Mouse (Mus musculus): ENCODE results near the gene Gm17571. TPM values are rescaled to one million over a fixed set of nuclear protein-coding genes. Genes with fewer than 3 reads are reported as not detected.

Gm17571 gene
- not detected for total RNA-seq (2021)

DNA sequence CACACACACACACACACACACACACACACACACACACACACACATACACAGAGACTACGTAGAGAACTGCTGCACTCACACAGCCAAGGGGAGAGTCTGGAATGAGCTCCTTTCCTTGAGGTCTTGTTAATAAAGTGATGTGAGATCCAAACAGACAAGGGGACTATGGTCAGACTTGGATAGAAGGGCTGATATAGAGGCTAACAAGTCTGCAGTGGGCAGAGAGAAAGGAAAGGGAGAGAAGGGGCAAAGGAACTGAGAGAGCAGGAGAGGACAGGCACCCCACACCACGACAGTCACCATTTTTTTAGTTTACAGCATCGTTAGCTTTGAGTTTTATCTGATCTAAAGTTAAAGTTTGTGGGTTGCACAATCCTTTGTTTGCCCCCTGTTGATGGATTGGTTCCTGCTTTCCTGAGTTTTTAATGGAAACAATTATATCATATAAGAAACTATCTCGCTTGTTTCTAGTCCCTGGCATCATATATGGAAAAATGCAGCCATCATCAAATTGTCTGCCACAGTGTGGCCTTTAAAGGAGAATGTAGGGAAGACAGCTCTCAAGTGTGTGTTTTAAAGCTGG lies at the start of gene Gm17571:
TSS of gene Gm17571 (minus strand) at position 51 of the 583 bp plus-strand sequence.
- DNase-seq = no peak

DNA sequence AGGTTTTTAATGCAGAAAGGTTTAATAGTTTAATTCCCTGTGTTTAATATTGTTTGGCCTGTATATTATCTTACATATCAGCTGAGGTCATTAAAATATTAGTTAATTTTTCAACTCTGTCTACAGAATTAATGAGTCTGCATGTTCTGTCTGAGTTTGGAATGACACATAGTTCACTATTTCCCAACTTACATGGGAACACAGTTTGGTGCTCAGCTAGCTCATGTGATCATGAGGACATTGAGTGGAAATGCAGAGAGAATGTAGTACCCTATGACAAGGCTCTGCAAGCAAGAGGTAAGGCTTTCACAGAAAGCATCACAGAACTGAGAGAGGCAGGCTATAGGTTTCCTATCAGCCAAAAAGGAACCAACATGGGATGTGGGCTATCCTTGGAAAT lies 49.0 kb upstream of the Gm17571 start:
- DNase-seq = no peak

DNA sequence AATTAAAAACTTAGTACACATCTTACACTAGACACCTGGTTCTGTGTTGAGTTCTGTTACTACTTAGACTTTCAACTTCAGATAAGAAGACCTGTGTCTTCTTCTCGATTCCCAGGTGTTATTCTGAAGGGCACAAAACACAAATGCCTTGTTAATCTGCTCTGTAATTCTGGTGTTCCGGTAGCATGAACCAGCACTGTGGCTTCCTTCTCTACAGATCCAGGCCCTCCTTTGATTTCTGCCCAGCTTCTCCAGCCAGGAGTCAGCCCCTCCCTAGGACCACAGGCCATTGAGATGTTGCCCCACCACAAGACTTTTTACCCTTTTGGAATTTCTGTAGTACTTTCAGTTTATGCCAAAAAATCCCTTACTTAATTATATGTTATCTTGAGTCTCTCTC lies 47.2 kb upstream of the Gm17571 start:
- DNase-seq = no peak

GRCm38 (mm10) chr9:13492807-13493206 lies 46.3 kb upstream of the Gm17571 start:
- DNase-seq = no peak

DNA sequence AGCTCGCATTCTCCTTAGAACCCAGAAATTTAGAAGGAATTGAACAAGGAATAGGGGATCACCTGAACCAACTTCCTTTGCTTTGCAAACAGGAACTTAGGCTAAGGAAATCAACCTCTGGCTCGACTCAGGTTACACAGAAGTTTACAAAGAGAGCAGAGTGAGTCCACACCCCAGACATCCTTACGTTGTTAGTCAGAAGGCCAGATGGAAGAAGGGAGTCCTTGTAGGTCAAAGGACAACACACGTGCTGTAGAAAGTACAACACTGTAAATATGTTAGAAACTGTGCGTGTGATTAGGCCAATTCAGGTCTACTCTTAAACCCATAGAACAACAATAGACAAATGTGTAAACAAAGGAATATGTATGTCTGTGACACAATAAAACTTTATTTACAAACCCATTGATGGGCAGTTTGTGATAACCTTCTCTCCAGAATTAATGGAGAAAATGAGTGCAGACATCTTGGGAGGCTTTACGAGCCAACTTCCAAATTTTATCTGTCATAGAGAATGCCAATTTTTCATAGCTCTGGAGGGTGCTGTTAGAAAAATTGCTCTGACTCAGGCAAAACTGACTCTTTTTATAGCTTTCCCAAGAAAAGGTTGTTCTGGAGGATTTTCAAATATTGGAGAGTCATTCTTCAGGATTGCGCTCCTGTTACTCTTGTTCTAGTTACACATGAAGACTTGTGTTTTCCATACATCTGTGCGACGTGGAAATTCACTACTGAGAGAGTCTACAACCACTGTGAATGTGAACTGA lies 45.5 kb upstream of the Gm17571 start:
- DNase-seq = no peak

DNA sequence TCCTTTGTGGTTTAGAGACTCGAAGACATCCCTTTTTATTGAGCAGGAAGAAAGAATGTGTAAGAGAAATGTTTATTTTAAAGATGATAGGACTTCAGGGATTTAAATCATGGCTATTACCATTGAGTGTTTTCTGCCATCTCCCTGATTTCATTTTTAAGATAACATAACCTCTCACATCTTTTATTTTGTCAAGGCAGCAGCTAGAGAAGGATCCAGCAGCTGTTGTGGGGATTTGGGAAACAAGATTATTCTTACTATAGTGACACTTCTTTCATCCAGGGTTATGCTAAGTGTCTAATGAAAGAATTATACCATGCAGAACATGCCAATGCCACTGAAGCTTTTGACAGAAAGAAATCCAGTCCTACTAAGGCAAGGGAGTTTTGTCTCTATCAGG lies 44.6 kb upstream of the Gm17571 start:
- DNase-seq = no peak

GRCm38 (mm10) chr9:13485914-13486313 lies 39.4 kb upstream of the Gm17571 start:
- DNase-seq = no peak

DNA sequence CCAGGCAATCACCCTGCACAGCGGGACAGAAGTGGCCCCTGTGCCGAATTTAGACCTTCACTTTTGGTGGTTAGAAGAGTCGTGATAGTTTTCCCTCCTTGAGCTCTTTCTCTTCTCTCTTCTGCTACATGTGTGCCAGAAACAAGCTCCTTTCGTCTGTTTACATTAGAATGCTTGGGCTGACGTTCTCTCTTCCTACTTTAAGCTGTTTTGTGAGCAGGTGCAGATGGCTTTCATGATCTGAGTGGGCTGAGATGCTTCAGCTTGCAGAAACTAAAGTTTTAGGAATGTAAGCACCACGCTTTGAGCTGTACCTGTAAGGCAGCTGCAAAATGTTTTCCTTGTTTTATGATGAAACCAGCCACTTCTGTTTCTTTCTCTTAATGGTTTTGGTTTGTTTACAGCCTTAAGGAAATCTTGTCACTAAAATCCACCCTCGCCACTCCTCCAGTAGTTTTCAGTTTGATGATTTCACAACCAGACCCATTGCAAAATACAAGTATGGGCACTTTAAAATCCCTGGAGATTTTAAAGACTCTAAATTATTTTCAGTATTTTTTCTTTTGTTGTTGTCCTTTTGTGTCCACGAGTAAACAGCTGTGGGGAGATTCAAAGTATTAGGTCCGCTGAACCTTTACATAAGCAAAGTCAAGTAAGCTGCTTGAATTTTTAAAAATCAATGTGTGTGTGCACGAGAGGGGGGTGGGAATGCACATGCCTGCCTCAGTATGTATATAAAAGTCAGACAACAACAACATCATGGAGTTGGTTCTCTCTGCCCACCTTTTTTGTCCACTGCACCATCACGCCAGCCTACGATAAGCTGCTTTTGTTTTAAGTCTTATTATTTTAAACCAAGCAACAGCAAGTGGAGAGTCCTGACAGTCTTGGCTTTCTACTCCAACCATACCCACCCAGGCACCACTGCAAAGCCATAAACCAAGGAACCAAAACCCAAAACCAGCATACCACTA lies 38.0 kb upstream of the Gm17571 start:
- no peak for DNase-seq

DNA sequence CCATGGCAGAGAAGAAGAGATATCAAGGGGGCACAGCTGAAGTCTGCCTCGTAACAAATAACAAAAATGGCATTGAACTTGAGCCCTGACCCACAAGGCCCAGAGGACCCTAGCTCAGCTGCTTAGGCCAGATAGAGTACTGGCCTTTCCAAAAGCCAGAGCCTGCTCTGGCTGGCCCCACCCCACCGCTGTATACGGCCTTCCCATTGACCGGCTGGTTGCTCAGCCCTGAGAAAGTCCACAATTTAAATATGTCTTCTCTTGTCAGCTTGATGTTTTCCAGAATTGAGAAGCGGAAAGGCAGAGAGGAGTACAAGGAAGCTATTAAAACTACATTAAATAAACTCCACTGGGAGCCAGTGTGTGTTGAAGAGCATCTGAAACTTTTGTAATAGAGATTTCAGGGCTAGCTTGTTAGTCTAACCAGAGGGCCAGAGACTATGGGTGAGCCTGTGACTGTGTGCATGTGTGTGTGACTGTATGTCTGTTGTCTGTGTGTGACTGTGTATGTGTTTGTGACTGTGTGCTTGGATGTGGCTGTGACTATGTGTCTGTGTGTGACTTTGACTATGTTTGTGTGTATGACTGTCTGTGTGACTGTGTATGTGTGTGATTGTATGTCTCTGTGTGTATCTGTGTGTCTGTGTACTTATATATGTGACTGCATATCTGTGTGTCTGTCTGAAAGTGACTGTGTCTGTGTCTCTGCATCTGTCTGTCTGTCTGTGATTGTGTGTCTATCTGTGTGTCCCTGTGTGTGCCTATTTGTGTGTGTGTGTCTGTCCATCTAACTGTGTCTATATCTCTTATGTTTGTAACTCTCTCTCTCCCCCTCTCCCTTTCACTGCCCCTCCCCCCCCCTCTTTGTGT lies 36.9 kb upstream of the Gm17571 start:
- peak; percentile 25 for DNase-seq

DNA sequence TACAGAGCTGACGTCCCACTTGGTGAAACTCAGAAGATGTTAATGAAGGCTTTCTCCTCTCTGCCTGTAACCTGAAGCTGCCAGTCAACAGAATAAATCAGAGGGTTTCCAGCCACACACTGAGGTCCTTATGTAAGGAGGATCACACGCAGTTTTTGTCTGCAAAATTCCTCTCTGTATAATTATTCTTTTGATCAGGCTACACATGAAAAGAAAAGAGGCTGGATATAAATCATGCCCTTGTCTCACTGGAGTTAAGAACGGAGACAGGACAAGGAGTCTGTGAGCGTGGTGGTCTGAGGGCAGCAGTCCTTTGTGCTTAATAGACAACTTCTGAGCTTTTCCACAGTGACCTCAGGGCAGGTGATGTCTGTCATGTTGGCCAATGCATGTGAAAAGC lies 32.7 kb upstream of the Gm17571 start:
- no peak for DNase-seq

DNA sequence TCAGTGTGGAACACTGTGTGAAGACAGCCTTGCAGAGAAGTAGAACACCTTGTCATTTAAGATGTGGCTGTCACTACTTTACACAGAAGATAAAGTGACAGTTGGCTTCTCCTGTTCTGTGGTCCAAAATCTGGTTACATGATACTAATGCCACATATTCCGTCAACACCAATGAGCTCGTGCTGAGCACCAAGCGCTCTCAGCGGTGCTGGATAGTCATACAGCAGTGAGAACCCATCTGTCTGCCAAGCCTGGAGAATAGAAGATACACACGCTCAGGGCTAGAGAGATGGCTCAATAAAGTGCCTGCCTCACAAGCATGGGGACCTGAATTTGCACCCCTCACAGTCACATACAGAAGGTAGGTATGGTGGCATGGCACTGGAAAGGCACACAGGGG lies 28.4 kb upstream of the Gm17571 start:
- no peak for DNase-seq

DNA sequence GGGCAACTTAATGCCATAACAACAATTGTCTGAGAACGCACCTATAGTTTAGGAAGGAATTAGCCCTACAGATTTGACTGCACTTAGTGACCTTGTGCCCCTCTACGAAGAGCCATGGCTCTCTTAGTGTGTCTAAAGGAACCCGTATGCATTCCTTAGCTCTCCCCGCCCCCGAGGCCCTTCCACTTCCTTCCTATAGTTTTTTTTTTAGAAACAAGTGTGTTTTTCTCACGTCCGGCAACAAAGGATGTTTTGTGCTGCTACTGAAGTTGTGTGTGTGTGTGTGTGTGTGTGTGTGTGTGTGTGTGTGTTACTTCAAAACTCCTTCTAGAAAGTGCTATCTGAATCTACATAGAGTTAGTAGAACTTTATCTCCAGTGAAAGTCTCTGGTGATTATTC lies 23.5 kb upstream of the Gm17571 start:
- DNase-seq = peak; percentile 36

DNA sequence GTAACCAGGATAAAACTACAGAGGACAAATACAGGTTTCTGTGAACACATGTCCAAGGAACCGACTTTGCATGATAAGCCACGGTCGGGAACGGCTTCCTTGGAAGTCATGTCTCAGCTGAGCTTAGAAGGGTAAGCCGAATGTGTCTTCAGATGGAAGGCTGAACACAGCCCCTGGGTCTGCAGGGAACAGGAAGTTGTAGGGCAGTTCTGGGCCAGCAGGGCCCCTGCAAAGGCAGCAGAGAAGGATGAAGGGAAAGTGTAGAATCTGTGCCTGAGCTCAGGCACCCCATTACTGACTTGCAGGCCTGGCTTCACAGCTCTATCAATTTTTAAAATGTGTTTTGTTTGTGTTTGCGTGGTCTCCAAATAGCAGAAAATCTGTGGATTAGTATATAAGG lies 22.2 kb upstream of the Gm17571 start:
- no peak for DNase-seq

DNA sequence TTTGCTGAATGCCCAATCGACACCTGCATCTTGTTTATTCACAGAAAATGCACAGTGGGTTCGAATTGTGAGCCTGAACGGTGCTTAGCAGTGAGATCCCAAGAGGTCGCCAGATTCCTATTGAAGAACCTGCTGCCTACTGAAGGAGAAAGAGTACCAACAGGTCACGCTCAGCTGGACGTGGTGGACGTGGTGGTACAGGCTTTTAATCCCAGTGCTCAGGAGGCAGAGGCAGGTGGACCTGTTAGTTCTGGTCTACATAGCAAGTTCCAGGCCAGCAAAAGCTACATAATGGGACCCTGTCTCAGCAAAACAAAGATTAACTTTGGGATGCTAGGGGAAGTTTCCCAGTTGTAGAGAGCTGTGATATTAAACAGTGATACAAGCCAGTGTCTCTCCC lies 21.2 kb upstream of the Gm17571 start:
- no peak for DNase-seq

- no peak for DNase-seq
Measured at GRCm38 (mm10) chr9:13466816-13467215, 20.3 kb upstream of the Gm17571 start.

DNA sequence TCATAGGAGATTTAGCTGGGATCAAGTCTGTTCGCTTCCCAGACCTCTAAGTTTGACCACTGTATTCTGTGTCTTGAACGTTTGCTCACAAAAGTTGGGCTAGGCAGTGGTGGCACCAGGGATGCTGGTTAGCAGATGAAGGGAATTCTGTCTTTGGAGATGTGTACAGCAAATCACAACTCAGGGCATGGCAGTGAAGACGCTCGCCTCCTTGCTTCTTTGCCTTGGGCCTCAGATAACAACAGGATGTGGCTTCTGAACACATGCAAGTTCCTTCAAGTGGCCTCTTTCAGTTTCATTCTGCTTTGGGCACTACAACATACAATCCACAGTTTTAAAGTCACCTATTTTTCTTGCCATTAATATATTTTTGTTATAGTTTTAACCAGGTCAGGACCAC lies 19.8 kb upstream of the Gm17571 start:
- DNase-seq = no peak

DNA sequence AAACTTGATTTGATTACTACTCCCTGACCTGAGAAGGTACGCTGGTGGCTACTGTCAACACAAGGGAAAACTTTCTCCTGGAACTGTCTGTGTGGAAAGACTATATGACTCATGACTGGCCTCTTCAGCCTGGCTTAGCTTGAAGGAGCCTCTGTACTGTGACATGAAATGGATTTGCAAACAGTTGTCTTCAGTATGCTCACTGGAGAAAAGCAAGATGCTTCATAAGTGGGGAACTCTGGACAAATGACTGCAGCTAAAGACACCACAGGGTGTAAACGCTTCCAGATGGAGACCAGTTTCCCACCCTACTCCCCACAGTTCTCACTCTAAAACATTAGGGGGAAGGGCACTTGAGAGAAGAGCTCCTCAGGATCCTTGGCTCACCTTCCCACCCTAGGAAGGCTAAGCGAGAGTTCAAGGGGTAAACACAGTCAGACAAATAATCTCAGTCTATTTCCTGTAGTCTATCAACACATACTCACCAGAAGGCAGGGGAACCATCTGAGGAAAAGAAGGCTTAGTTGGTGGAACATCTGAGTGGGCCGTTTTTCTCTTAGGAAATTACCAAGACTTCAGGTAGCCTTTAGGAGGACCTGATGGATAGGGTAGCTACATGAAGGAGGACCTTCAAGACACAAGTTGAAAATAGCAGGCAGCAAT lies 18.9 kb upstream of the Gm17571 start:
- no peak for DNase-seq

DNA sequence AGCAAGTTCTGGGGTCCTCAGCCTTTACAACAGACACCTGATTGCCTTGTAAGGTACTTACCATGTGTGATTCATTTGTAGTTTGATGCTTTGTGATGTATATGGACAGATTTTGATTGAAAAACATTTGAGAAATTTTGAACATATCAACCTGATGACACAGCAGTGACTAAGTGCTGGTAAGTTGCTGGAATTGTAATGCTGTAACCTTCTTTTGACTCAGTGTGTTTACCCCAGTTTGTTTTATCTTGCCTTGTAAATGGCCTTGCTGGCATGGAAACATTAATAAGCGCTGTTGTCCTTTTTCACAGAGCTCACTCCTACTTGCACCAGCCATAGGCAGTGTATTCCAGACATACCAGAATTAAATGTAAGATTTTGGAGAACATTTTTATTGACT lies 14.4 kb upstream of the Gm17571 start:
- no peak for DNase-seq

DNA sequence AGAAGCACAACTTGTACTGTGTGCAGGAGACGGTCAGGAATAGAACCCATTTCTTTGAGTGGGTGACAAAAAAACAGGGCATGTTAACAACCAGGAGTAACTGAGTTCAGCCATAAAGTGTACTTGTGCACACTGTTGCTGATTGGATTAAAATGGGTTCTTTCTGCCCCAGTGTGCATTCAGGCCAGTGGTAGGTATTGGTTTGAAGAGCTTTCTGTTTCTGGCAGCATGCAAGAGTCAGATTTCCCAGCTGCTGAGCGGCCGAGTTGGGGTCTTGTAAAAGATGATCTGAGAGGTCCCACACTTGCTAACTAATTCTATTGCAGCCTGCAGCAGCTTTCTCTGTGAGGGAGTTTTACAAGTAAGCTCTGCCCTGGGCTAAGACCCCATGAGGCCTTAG lies 13.5 kb upstream of the Gm17571 start:
- no peak for DNase-seq

DNA sequence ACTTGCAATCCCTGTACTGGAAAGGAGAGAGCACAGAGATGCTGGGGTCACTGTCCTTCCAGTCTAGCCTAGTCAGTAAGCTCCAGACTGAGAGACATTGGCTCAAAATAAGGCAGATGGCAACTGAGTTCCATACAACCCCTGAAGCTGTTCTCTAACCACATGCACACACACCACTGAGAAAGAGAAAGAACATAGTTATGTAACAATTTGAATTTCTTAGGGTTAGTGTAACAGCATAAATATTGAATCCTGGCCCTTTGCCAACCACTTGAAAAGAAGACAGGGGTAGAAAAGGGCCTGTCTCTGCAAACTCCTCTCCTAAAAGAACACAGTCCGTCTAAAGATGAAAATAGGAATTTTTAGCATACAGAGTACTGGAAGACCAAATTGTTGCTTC lies 12.8 kb upstream of the Gm17571 start:
- no peak for DNase-seq

- DNase-seq = no peak
Measured at GRCm38 (mm10) chr9:13457774-13458173, 11.2 kb upstream of the Gm17571 start.

GRCm38 (mm10) chr9:13455231-13455630 lies 8.7 kb upstream of the Gm17571 start:
- no peak for DNase-seq
